Mouse (Mus musculus) layer of hippocampus, adult 6 months (tissue): ENCODE measurements around the gene Ism1. TPM values are rescaled to one million over a fixed set of nuclear protein-coding genes. Genes with fewer than 3 reads are reported as not detected.

Experiments used
- long read RNA-seq, 2 experiments: library from polyadenylated mRNA; unstranded; transcript quantifications; one replicate each; pipeline ENCODE4 v2.0.0; 2019 to 2020
- polyA plus RNA-seq: library from polyadenylated mRNA; unstranded; fragments of <200 nt; fragmentation: Nextera tagmentation; gene quantifications from 2 replicates; pipeline ENCODE4 v1.2.3, GENCODE M21; 2021

Ism1 gene
- 1.1 and 1.2 TPM in 2 replicates for polyA plus RNA-seq
- long read RNA-seq, experiment 1, transcript Ism1-202 (6 exons, 2,964 nt), result major isoform, 5 of 7 reads
- long read RNA-seq, experiment 1, partial matches to known transcripts, result 2 of 7 reads
- long read RNA-seq, experiment 1, other reads (novel, unspliced or antisense), result 0 of 7 reads
- long read RNA-seq, experiment 2, transcript Ism1-202 (6 exons, 2,964 nt), result major isoform, 11 of 13 reads
- long read RNA-seq, experiment 2, partial matches to known transcripts, result 0 of 13 reads
- long read RNA-seq, experiment 2, other reads (novel, unspliced or antisense), result 2 of 13 reads

GRCm38 (mm10) chr2:139677809-139678274 is at the start of gene Ism1:
Gene Ism1 (plus strand): TSS chr2:139678178.

Other genes starting within 250 kb of the Ism1 start
- gene Sptlc3, start 184.3 kb upstream of the Ism1 start, polyA plus RNA-seq, result 0.08 and 0.55 TPM in 2 replicates